Mouse (Mus musculus) embryonic facial prominence, embryonic 10.5 days (tissue): ENCODE data around the gene Actl6b. TPM values are rescaled to one million over a fixed set of nuclear protein-coding genes. Genes with fewer than 3 reads are reported as not detected.

Source experiments
- DNase-seq: peaks from one replicate; pipeline ENCODE4 v3.0.0-alpha.2; 2017; ENCODE audit warnings: low spot score
- H3K27ac ChIP-seq: fragments of 300-500 bp; sonication (generic); replicated peaks from 2 replicates; pipeline ENCODE4 v1.5.1; 2016; ENCODE audit warnings: mild to moderate bottlenecking
- H3K27me3 ChIP-seq: fragments of 300-500 bp; sonication (generic); replicated peaks from 2 replicates; pipeline ENCODE4 v1.6.1; 2016; ENCODE audit warnings: low read depth, mild to moderate bottlenecking; ENCODE audit not compliant: poor library complexity, severe bottlenecking
- H3K36me3 ChIP-seq: fragments of 300-500 bp; sonication (generic); replicated peaks from 2 replicates; pipeline ENCODE4 v1.6.1; 2016; ENCODE audit warnings: mild to moderate bottlenecking, moderate library complexity
- H3K4me1 ChIP-seq: fragments of 300-500 bp; sonication (generic); 2 replicates; pipeline ENCODE4 v1.6.1; 2016
- H3K4me3 ChIP-seq: fragments of 300-500 bp; sonication (generic); 2 replicates; pipeline ENCODE4 v1.5.1; 2016; ENCODE audit warnings: mild to moderate bottlenecking, moderate library complexity
- H3K9me3 ChIP-seq: fragments of 300-500 bp; sonication (generic); 2 replicates; pipeline ENCODE4 v1.6.1; 2016; ENCODE audit warnings: mild to moderate bottlenecking
- WGBS: fragments of 180-500 bp; shearing (Covaris S2); methylation state at CpG from one replicate; pipeline ENCODE4 v1.1.7; 2016; 5-methylcytosine and 5-hydroxymethylcytosine counted together
- polyA plus RNA-seq: library from polyadenylated mRNA; unstranded; fragments of >200 nt; fragmentation: Nextera tagmentation; extraction: Ambion mirVana; gene quantifications from 2 replicates; pipeline ENCODE4 v1.2.1, GENCODE M21; 2016

Gene Actl6b
- polyA plus RNA-seq, 1 experiment from 2014 or later = 5.4 TPM

GRCm38 (mm10) chr5:137549840-137550239 lies 3.5 kb upstream of the Actl6b start:
- H3K36me3 ChIP-seq = no peaks in the 10 kb centered on the region
- peaks cover 14% of the 10 kb centered on the region for H3K27me3 ChIP-seq
- H3K4me3 ChIP-seq = no peak overlapping the region
- H3K27ac ChIP-seq = no peak overlapping the region
- DNase-seq = no peak
- no peaks in the 10 kb centered on the region for H3K9me3 ChIP-seq
- WGBS = 89% methylated on average over 2 of the region's 2 CpGs
- H3K4me1 ChIP-seq = peaks cover 9% of the 10 kb centered on the region; the same call in 1 of the 2 replicates

- Histone ChIP-seq H3K36me3 (no peaks in the 10 kb centered on the region), H3K4me1 (peaks cover 9% of the 10 kb centered on the region; the same call in 1 of the 2 replicates), H3K27me3 (peaks cover 16% of the 10 kb centered on the region), H3K4me3 (no peak overlapping the region), H3K27ac (no peak overlapping the region), H3K9me3 (no peaks in the 10 kb centered on the region)
- 79% methylated on average over 5 of the region's 5 CpGs for WGBS
- no peak for DNase-seq
These were observed 2.2 kb upstream of the Actl6b start for GRCm38 (mm10) chr5:137551119-137551518.

GRCm38 (mm10) chr5:137553000-137553399 lies 317 bp upstream of the Actl6b start:
- H3K4me1 ChIP-seq = peaks cover 9% of the 10 kb centered on the region; the same call in 1 of the 2 replicates
- no peaks in the 10 kb centered on the region for H3K9me3 ChIP-seq
- H3K27me3 ChIP-seq = peaks cover 16% of the 10 kb centered on the region
- no peaks in the 10 kb centered on the region for H3K36me3 ChIP-seq
- no peak for DNase-seq
- 29% methylated on average over 6 of the region's 6 CpGs for WGBS
- H3K4me3 ChIP-seq = peak overlapping the region; percentile 49
- H3K27ac ChIP-seq = no peak overlapping the region

GRCm38 (mm10) chr5:137553898-137554297 lies 581 bp downstream of the Actl6b start:
- peaks cover 9% of the 10 kb centered on the region; the same call in 1 of the 2 replicates for H3K4me1 ChIP-seq
- H3K4me3 ChIP-seq = peak overlapping the region; percentile 49
- H3K9me3 ChIP-seq = no peaks in the 10 kb centered on the region
- no peak overlapping the region for H3K27ac ChIP-seq
- H3K36me3 ChIP-seq = no peaks in the 10 kb centered on the region
- DNase-seq = no peak
- 48% methylated on average over 11 of the region's 11 CpGs for WGBS
- H3K27me3 ChIP-seq = peaks cover 20% of the 10 kb centered on the region

- Histone ChIP-seq H3K27me3 (0 out of 2 replicates have a peak, but pooled peaks cover 3% of the 10 kb centered on the region), H3K27ac (no peak overlapping the region), H3K4me3 (no peak overlapping the region), H3K9me3 (no peaks in the 10 kb centered on the region), H3K4me1 (no peaks in the 10 kb centered on the region), H3K36me3 (no peaks in the 10 kb centered on the region)
- 71% methylated on average over 6 of the region's 6 CpGs for WGBS
- no peak for DNase-seq
These were observed 8.2 kb downstream of the Actl6b start for GRCm38 (mm10) chr5:137561556-137561955.

GRCm38 (mm10) chr5:137562965-137563364 lies 9.6 kb downstream of the Actl6b start:
- Histone ChIP-seq H3K27ac (no peak overlapping the region), H3K4me3 (no peak overlapping the region), H3K27me3 (peaks cover 3% of the 10 kb centered on the region; the same call in 1 of the 2 replicates), H3K9me3 (no peaks in the 10 kb centered on the region), H3K4me1 (no peaks in the 10 kb centered on the region), H3K36me3 (no peaks in the 10 kb centered on the region)
- no peak for DNase-seq
- WGBS = 71% methylated on average over 10 of the region's 10 CpGs

GRCm38 (mm10) chr5:137565744-137566143 lies 12.4 kb downstream of the Actl6b start:
- Histone ChIP-seq H3K4me1 (peaks cover 10% of the 10 kb centered on the region; the same call in 1 of the 2 replicates), H3K4me3 (no peak overlapping the region), H3K27me3 (peaks cover 9% of the 10 kb centered on the region; the same call in 1 of the 2 replicates), H3K9me3 (no peaks in the 10 kb centered on the region), H3K36me3 (no peaks in the 10 kb centered on the region), H3K27ac (no peak overlapping the region)
- DNase-seq = no peak
- WGBS = 75% methylated on average over 6 of the region's 6 CpGs

- no peak for DNase-seq
- H3K36me3 ChIP-seq = no peaks in the 10 kb centered on the region
- H3K9me3 ChIP-seq = no peaks in the 10 kb centered on the region
- peaks cover 10% of the 10 kb centered on the region; the same call in 1 of the 2 replicates for H3K4me1 ChIP-seq
- 92% methylated on average over 5 of the region's 5 CpGs for WGBS
- peaks cover 9% of the 10 kb centered on the region; the same call in 1 of the 2 replicates for H3K27me3 ChIP-seq
- H3K4me3 ChIP-seq = no peak overlapping the region
- H3K27ac ChIP-seq = no peak overlapping the region
These were observed 13.1 kb downstream of the Actl6b start for GRCm38 (mm10) chr5:137566416-137566815.

GRCm38 (mm10) chr5:137568223-137568798 lies 15.0 kb downstream of the Actl6b start:
- H3K36me3 ChIP-seq = no peaks in the 10 kb centered on the region
- WGBS = 84% methylated on average over 8 of the region's 8 CpGs
- H3K4me1 ChIP-seq = peaks cover 10% of the 10 kb centered on the region; the same call in 1 of the 2 replicates
- no peak for DNase-seq
- no peak overlapping the region for H3K27ac ChIP-seq
- H3K27me3 ChIP-seq = peaks cover 18% of the 10 kb centered on the region
- H3K9me3 ChIP-seq = no peaks in the 10 kb centered on the region
- H3K4me3 ChIP-seq = no peak overlapping the region

GRCm38 (mm10) chr5:137569031-137569430 lies 15.7 kb downstream of the Actl6b start:
- H3K9me3 ChIP-seq = no peaks in the 10 kb centered on the region
- H3K4me1 ChIP-seq = peaks cover 10% of the 10 kb centered on the region; the same call in 1 of the 2 replicates
- no peak overlapping the region for H3K27ac ChIP-seq
- WGBS = 74% methylated on average over 12 of the region's 12 CpGs
- H3K36me3 ChIP-seq = no peaks in the 10 kb centered on the region
- peaks cover 25% of the 10 kb centered on the region for H3K27me3 ChIP-seq
- no peak overlapping the region for H3K4me3 ChIP-seq
- DNase-seq = no peak

- peak within 1 kb of the TSS; percentile 12; the same call in 1 of the 2 replicates for H3K4me3 ChIP-seq
- no peak within 1 kb of the TSS for H3K27ac ChIP-seq
- whole genome bisulfite sequencing = 41% methylated on average over 9 of the region's 9 CpGs
These were observed 16.3 kb downstream of the Actl6b start, which contains the start of gene Tfr2 for GRCm38 (mm10) chr5:137569665-137570064. TSS of gene Tfr2 (plus strand) at chr5:137569840.

GRCm38 (mm10) chr5:137570181-137570580 lies 16.9 kb downstream of the Actl6b start:
- H3K27ac ChIP-seq = no peak overlapping the region
- H3K4me3 ChIP-seq = no peak overlapping the region
- no peaks in the 10 kb centered on the region for H3K36me3 ChIP-seq
- peaks cover 36% of the 10 kb centered on the region for H3K27me3 ChIP-seq
- 60% methylated on average over 7 of the region's 7 CpGs for WGBS
- H3K9me3 ChIP-seq = no peaks in the 10 kb centered on the region
- peaks cover 17% of the 10 kb centered on the region for H3K4me1 ChIP-seq
- DNase-seq = no peak

More at GRCm38 (mm10) chr5:137569665-137570064, 16.3 kb downstream of the Actl6b start, which contains the start of gene Tfr2:
- H3K36me3 ChIP-seq = no peaks in the 10 kb centered on the region
- peak; percentile 30 for DNase-seq
- H3K27me3 ChIP-seq = peaks cover 31% of the 10 kb centered on the region
- peaks cover 16% of the 10 kb centered on the region for H3K4me1 ChIP-seq
- no peaks in the 10 kb centered on the region for H3K9me3 ChIP-seq
